Mouse (Mus musculus) ovary, postnatal 14 days (tissue): ENCODE measurements around the gene Esrra.
A peak's percentile ranks its signal among the peaks of the same experiment; 100 is the strongest.

Experiments
- DNase-seq: peaks from one replicate; pipeline ENCODE4 v3.0.0; 2022; ENCODE audit warnings: low spot score

The Esrra gene

DNA sequence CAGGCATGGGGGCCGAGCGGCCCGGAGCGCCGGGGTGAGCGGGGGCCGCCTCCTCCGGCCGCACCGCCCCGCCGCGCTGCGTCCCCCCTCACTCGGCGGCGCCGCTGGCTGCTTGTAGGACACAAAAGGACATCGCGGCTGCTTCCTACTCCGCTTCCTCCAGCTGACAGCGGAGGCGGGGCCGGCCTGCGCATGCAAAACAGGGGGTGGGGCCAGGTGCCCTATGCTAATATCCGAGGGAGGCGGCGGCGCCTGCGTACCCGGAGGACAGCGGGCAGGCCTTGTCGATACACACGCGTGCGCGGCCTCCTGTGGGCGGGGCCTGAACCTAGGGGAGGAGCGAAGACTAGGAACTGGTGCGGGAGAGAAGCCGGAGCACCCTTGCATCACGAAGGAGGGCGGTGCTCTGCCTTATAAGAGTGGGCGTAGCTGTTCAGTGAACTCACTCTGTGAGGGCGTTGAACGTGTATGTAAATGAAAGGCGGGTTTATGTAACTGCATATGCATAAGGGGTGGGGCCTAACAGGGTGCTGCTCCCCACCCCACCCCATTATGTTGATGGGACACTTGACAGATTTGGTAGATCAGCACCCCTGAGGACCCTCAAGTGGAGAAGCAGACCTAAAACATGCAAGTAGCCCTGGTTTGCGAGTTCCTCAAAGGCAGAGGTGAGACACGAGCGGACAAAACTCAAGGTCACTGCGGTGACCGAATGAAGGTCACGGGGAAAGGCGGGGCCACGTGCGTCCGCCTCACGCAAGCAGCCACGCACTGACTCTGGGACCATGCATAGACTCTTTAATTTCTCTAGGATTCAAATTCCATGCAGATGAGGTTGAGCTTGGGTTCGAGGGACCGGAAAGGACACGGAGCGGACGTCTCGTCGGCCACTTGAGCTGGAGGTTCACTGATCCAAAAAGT lies at the start of gene Esrra:
Gene Esrra, minus strand, starts transcription at position 167 of the 921 bp plus-strand sequence.
- peak; percentile 97 for DNase-seq

DNA sequence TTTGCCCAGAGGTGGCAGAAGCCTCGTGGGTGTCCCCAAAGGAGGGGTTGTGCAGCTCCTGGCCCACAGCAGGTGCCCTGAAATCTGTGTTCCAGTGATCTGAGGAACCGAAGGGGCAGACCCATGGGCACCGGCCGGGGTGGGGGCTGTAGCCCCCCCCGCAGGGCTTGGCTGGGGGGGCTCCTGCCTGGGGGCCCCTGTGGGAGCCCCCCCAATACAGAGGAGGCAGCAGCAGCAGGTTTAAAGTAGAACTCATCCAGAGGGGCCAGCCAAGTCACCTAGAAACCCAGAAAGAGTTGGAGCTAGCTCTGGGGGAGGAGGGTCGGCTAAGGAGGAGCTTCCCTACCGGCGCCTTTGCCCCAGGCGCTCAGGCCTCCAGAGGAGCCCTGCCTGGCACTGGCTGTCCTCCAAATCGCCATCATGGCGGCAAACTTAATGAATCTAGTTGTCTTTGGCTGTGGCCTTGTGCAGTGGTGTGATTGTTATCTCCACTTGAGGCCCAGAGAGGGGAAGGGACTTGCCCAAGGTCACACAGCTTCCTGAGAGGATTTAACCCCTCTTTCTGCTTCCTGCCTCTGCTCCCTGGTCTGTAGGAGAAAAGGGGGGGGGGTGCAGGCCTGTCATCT lies 49.0 kb upstream of the Esrra start:
- DNase-seq, result no peak

DNA sequence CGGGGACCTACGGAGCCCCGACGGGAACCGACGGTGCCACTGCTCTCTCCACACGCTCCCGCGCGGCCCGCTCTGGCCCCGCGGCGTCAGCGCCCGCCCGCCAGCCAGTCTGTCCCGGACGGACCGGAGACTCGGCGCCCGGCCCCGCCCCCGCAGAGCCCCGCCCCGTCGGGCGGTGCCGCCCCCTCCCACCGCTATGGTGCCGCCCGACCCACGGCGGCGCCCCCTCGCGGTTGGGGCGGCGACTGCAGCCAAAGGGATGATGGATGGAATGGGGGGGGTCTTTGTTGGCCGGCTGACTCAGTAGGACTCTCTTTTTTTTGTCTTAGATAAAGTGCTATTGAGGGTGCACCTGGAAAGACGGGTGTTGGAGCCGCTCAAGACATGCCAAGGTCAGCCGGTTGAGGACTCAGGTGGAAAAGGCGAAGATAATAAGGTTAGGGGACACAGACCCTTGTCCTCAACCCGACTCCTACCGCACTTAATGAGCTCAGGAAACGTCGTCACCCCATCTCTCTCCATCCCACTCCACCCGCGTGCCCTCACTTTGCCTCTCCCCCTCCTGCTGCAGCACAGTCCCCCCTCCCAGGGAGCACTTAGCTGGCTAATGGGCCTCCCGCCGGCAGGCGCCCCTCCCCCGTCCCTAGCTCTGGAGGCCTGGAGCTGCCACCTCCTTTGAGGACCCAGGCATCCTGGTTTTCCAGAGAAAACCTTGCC lies 48.2 kb upstream of the Esrra start:
- DNase-seq, result peak; percentile 66

DNA sequence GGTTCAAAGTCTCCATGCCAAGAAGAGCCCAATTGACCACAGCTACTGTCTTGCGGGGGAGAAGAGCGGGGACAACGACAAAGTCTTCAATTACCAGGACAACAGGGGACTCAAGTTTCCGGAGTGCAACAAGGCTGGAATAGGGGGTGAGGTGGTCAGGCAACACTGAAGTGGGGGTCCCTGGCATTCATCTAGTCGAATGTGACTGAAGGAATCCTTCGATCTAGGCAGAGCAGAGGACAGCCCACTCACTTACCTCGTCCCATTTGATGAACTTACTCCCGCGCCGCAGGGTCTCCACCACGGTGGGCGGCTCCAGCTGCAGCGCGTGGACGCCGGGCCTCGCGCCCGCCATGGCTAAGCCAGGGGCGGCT lies 47.7 kb upstream of the Esrra start:
- no peak for DNase-seq

DNA sequence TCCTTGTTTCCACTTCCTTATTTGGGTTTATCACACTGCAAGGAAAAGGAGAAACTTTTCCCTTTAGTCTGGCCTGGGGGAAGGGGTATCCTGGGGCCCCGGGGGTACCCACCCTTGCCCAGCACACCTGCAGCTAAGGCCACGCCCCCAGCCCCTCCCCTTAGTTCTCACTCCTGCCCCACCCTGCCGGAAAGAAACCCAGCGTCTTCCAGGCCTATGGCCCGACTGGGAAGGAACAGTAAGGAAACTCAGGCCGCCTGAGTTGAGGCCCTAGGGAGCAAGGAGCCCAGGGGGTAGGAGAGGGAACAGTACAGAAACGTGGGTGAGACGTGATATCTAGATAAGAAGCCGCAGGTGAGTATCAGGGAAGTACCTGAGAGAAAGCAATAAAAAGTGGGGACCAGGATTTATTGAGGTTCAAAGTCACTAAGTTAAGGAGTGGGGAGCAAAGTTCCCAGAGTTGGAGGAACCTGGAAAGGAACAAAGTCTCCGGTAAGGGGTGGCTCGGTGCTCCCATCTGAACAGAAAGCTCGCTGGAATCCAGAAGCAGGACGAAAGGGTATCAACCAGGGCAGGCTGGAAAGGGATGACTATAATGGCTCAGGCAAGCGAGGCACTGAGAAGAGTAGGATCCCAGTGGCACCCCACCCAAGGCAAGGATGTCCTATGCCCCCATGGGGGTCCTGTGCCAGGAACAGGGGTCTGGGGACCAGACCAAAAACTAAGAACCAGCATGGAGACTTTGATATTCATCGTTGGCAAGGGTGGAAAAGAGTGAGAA lies 47.1 kb upstream of the Esrra start:
- no peak for DNase-seq

- no peak for DNase-seq
Observed at GRCm38 (mm10) chr19:6956461-6956860, 34.8 kb upstream of the Esrra start.

GRCm38 (mm10) chr19:6955424-6955823 lies 33.8 kb upstream of the Esrra start:
- no peak for DNase-seq

DNA sequence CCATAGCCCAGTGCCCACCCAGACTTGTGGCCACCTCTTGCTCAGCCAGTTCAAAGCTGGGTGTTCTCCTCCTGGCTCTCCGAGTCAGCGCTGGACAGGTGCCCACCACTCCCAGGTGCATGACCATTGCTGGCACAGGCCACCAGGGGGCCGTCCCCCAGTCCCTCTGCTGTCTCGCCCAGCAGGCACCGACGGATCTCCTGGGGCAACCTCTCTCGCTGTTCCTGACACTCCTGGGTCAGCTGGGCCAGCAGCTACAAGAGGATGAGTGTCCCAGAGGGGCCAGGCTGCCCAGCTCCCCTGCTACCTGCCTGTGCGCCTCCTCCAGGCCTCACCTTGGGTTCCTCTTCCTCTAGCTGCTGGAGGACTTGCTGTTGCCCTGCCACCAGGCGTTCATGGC lies 32.4 kb upstream of the Esrra start:
- no peak for DNase-seq

DNA sequence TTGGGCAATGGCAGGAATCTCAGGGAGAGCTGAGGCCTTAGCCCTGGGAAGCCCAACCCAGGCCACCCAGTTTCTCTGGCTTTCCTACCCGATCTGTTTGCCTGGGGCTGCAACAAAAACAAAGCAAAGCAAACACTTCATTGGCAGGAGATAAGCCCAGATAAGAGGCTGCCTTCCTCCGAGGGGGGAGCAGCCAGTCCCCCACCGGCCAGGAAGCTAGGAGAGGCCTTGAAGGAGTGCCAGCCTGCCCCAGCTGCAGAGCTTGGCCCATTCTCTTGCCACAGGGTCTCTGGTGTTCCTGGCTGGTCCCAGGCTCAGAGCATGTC lies 31.1 kb upstream of the Esrra start:
- DNase-seq, result no peak

- peak; percentile 68 for DNase-seq
Observed at GRCm38 (mm10) chr19:6951994-6952711, 30.5 kb upstream of the Esrra start.

- DNase-seq, result peak; percentile 89
Observed at GRCm38 (mm10) chr19:6951381-6951968, 29.9 kb upstream of the Esrra start.

DNA sequence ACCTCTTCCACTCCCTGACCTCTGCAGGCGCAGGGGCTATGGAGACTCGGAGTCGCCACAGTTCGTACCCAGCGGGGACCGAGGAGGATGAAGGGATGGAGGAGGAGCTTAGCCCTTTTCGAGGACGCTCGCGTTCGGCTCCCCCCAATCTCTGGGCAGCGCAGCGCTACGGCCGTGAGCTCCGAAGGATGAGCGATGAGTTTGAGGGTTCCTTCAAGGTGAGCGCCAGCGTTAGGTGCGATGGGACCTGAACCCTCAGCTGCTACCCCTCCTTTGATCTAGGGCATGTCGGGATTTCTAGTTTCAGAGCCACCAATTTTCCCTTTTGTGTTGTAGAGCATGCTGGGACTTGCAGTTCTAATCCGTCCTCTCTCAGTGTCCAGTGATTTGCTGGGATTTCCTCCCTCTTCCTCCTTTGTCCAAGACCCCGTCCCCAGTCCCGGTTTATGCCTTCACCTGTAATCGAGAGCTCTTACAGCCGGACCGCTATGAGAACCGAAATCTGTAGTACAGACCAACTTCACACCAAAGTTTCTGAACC lies 29.1 kb upstream of the Esrra start:
- no peak for DNase-seq

GRCm38 (mm10) chr19:6949951-6950350 lies 28.3 kb upstream of the Esrra start:
- no peak for DNase-seq

GRCm38 (mm10) chr19:6949532-6949931 lies 27.9 kb upstream of the Esrra start:
- DNase-seq, result no peak

GRCm38 (mm10) chr19:6948186-6948585 lies 26.6 kb upstream of the Esrra start:
- no peak for DNase-seq

DNA sequence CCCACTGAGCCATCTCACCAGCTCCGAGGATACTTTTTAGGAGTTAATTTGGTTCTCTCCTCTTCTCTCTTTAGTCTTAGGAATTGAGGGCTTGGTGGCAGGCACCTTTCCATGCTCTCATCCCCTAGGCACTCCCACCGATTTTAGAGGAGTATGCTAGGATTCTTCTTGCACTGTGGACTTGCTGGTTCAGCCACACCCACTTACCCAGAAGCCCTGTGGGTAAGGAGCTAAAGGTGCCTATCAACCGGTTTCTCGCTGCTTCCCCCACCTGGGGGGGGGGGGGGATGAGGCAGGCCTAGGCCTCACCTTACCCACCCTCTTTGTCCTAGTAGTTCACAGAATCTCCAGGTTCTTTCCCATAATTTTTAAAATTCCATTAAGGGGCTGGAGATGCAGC lies 26.1 kb upstream of the Esrra start:
- no peak for DNase-seq

DNA sequence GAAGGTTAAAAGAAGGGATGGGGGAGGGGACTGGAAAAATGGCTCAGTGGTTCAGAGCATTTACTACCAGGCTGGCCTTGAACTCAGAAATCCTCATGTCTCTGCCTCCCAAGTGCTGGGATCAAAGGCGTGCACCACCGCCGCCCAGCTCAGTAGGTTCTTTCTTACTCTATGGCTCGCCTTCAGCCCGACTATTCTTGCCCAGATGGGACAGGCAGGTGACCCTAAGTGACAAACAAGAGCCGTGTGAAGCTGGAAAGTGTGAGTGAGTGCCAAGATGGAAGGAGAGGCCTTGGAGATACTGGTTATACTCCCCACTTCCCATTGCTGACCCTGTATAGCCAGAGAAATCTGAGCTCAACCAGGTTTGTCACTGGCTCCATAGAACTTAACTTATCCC lies 22.1 kb upstream of the Esrra start:
- no peak for DNase-seq

GRCm38 (mm10) chr19:6942764-6943163 lies 21.2 kb upstream of the Esrra start:
- DNase-seq, result no peak

DNA sequence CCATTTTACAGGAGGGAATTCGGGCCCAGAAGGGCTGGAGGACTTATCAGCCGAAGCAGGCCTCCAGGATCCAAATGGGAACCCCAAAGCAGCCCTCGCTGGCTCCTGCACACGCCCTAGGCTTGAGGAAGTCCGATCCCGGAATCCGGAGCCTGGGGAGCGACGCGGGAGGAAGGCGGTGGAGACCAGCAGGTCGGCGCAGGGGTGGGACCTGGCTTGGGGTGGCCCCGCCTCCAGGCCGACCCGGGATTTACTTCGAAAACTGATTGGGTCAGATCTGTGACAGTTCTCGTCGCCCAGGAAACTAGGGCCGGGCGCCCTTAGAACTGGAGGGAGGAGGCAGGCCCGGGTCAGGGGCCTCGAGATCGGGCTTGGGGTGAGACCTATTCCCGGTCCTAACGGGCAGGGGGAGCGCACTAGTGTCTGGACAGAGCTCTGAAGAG lies 20.7 kb upstream of the Esrra start, which contains the start of gene Gpr137:
Gene Gpr137, minus strand, starts transcription at position 232 of the 443 bp plus-strand sequence.
- DNase-seq, result peak; percentile 91

- DNase-seq, result peak; percentile 95
Observed at GRCm38 (mm10) chr19:6941372-6942248, 20.0 kb upstream of the Esrra start, which contains the start of gene Bad. Bad (plus strand) TSS chr19:6941861.
